Mouse (Mus musculus) liver, embryonic 11.5 days (tissue): ENCODE results near the gene Mapk14. TPM values are rescaled to one million over a fixed set of nuclear protein-coding genes. Genes with fewer than 3 reads are reported as not detected.
A peak's percentile ranks its signal among the peaks of the same experiment; 100 is the strongest.

Experiments used
- ATAC-seq: fragments of 200-750 bp; cut with Nextera tagmentation; replicated peaks from 2 replicates; pipeline ENCODE4 v1.8.0; 2017; ENCODE audit warnings: moderate number of reproducible peaks, mild to moderate bottlenecking, moderate TSS enrichment, moderate library complexity; ENCODE audit not compliant: low FRiP score
- DNase-seq: peaks from one replicate; pipeline ENCODE4 v3.0.0-alpha.2; 2017; ENCODE audit warnings: low spot score
- H3K27ac ChIP-seq: fragments of 300-500 bp; sonication (generic); 2 replicates; pipeline ENCODE4 v1.5.1; 2014; ENCODE audit warnings: mild to moderate bottlenecking, low read depth, low read length, control low read depth
- H3K27me3 ChIP-seq: fragments of 300-500 bp; sonication (generic); replicated peaks from 2 replicates; pipeline ENCODE4 v1.6.1; 2014; ENCODE audit warnings: low read length, mixed read lengths; ENCODE audit not compliant: control insufficient read depth, insufficient read depth
- H3K36me3 ChIP-seq: fragments of 300-500 bp; sonication (generic); 2 replicates; pipeline ENCODE4 v1.6.1; 2014; ENCODE audit warnings: mild to moderate bottlenecking, low read length, moderate library complexity, mixed read lengths; ENCODE audit not compliant: control insufficient read depth, insufficient read depth
- H3K4me1 ChIP-seq: fragments of 300-500 bp; sonication (generic); replicated peaks from 2 replicates; pipeline ENCODE4 v1.6.1; 2014; ENCODE audit warnings: low read length, mixed read lengths; ENCODE audit not compliant: control insufficient read depth, insufficient read depth
- H3K4me2 ChIP-seq: fragments of 300-500 bp; sonication (generic); 2 replicates; pipeline ENCODE4 v1.6.1; 2014; ENCODE audit warnings: mild to moderate bottlenecking, control low read depth, moderate library complexity
- H3K4me3 ChIP-seq: fragments of 300-500 bp; sonication (generic); 2 replicates; pipeline ENCODE4 v1.5.1; 2014; ENCODE audit warnings: low read depth, low read length, control low read depth
- H3K9ac ChIP-seq: fragments of 300-500 bp; sonication (generic); 2 replicates; pipeline ENCODE4 v1.6.1; 2014; ENCODE audit warnings: low read depth, low read length, control low read depth
- H3K9me3 ChIP-seq: fragments of 300-500 bp; sonication (generic); 2 replicates; pipeline ENCODE4 v1.6.1; 2016; ENCODE audit warnings: low read length, inconsistent platforms, mixed read lengths; ENCODE audit not compliant: control insufficient read depth
- WGBS: fragments of 180-500 bp; shearing (Covaris S2); extraction: QIAGEN DNeasy Blood & Tissue Kit; methylation state at CpG from one replicate; pipeline ENCODE4 v1.1.7; 2014; 5-methylcytosine and 5-hydroxymethylcytosine counted together
- polyA plus RNA-seq: library from polyadenylated mRNA; unstranded; fragments of >200 nt; fragmentation: Nextera tagmentation; extraction: Ambion mirVana; gene quantifications from 2 replicates; pipeline ENCODE4 v1.2.1, GENCODE M21; 2014

Mapk14 gene
- polyA plus RNA-seq = 58.5 and 64.6 TPM in 2 replicates

- peaks cover 42% of the 10 kb centered on the region for H3K4me1 ChIP-seq
- ATAC-seq (peak; percentile 91), DNase-seq (peak; percentile 100)
- under 1% methylated on average over 85 of the region's 86 CpGs for WGBS
- H3K27me3 ChIP-seq = no peaks in the 10 kb centered on the region
- peak within 1 kb of the TSS; percentile 96 for H3K4me2 ChIP-seq
- peak within 1 kb of the TSS; percentile 97 for H3K4me3 ChIP-seq
- peak within 1 kb of the TSS; percentile 85 for H3K9ac ChIP-seq
- H3K9me3 ChIP-seq = no peaks in the 10 kb centered on the region
- H3K27ac ChIP-seq = peak within 1 kb of the TSS; percentile 95
- H3K36me3 ChIP-seq = no peaks in the 10 kb centered on the region
Measured at GRCm38 (mm10) chr17:28690776-28691686, at the start of gene Mapk14. Gene Mapk14 (plus strand): TSS chr17:28691329.

- no peak overlapping the region for H3K9ac ChIP-seq
- H3K9me3 ChIP-seq = no peaks in the 10 kb centered on the region
- no peak for DNase-seq
- no peaks in the 10 kb centered on the region for H3K4me1 ChIP-seq
- no peaks in the 10 kb centered on the region for H3K27me3 ChIP-seq
- 33% methylated on average over 3 of the region's 3 CpGs for WGBS
- no peak for ATAC-seq
- H3K4me3 ChIP-seq = no peak overlapping the region
- no peak overlapping the region for H3K27ac ChIP-seq
- H3K36me3 ChIP-seq = no peaks in the 10 kb centered on the region
- no peak overlapping the region for H3K4me2 ChIP-seq
Measured at GRCm38 (mm10) chr17:28643697-28644096, 47.4 kb upstream of the Mapk14 start.

GRCm38 (mm10) chr17:28644112-28644511 is 47.0 kb upstream of the Mapk14 start:
- ATAC-seq = no peak
- H3K36me3 ChIP-seq = no peaks in the 10 kb centered on the region
- 40% methylated on average over 4 of the region's 4 CpGs for WGBS
- no peak overlapping the region for H3K4me2 ChIP-seq
- no peak for DNase-seq
- H3K27me3 ChIP-seq = no peaks in the 10 kb centered on the region
- no peak overlapping the region for H3K4me3 ChIP-seq
- no peaks in the 10 kb centered on the region for H3K9me3 ChIP-seq
- H3K27ac ChIP-seq = no peak overlapping the region
- no peaks in the 10 kb centered on the region for H3K4me1 ChIP-seq
- no peak overlapping the region for H3K9ac ChIP-seq

DNA sequence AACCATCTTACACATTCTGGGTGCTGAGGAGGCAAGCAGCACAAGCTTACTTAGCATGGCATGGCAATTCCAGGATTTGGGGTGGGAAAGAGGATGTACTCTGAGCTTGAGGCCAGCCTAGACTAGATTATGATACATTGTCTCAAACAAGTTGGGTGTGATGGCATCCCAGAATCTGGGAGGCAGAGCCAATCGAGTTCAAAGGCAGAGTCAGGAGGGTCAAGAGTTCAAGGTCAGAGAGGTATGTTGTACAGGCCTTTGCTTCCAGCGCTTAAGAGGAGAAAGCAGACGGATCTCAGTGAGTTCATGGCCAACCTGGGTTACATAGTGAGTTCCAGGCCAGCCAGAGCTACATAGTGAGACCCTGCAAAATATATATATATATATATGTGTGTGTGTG is 44.9 kb upstream of the Mapk14 start:
- no peak overlapping the region for H3K9ac ChIP-seq
- ATAC-seq = no peak
- DNase-seq = no peak
- no peaks in the 10 kb centered on the region for H3K36me3 ChIP-seq
- H3K4me3 ChIP-seq = no peak overlapping the region
- H3K27ac ChIP-seq = no peak overlapping the region
- H3K9me3 ChIP-seq = no peaks in the 10 kb centered on the region
- H3K4me2 ChIP-seq = no peak overlapping the region
- no peaks in the 10 kb centered on the region for H3K4me1 ChIP-seq
- no peaks in the 10 kb centered on the region for H3K27me3 ChIP-seq
- WGBS = 61% methylated on average over 3 of the region's 3 CpGs

- Histone ChIP-seq H3K4me2 (no peak overlapping the region), H3K9me3 (no peaks in the 10 kb centered on the region), H3K27me3 (no peaks in the 10 kb centered on the region), H3K9ac (no peak overlapping the region), H3K36me3 (no peaks in the 10 kb centered on the region), H3K4me1 (no peaks in the 10 kb centered on the region), H3K27ac (no peak overlapping the region), H3K4me3 (no peak overlapping the region)
- no peak for DNase-seq
- no peak for ATAC-seq
- WGBS = 43% methylated on average over 6 of the region's 6 CpGs
Measured at GRCm38 (mm10) chr17:28648607-28649370, 42.3 kb upstream of the Mapk14 start.

DNA sequence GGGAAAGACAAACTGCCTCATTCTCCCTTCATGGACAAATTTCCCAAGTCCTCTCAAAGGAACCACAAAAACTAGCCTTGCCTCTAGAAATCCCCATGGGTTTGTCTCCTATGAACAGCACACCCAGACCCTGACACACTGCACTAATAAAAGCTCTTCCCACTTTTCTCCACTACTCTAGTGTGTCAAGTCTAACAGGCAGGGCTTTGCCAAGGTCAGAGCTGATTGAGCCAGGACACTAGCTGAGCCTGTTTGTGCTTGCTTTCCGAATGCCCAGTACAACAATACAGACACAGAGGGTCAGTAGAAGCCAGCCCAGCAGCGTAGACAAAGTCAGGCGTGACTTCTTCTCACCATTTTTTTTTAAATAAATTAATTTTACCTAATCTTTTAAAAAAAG is 40.9 kb upstream of the Mapk14 start:
- Histone ChIP-seq H3K4me3 (no peak overlapping the region), H3K4me2 (no peak overlapping the region), H3K4me1 (no peaks in the 10 kb centered on the region), H3K9me3 (no peaks in the 10 kb centered on the region), H3K27ac (no peak overlapping the region), H3K9ac (no peak overlapping the region), H3K27me3 (no peaks in the 10 kb centered on the region), H3K36me3 (no peaks in the 10 kb centered on the region)
- no peak for ATAC-seq
- 73% methylated on average over 3 of the region's 3 CpGs for WGBS
- no peak for DNase-seq

DNA sequence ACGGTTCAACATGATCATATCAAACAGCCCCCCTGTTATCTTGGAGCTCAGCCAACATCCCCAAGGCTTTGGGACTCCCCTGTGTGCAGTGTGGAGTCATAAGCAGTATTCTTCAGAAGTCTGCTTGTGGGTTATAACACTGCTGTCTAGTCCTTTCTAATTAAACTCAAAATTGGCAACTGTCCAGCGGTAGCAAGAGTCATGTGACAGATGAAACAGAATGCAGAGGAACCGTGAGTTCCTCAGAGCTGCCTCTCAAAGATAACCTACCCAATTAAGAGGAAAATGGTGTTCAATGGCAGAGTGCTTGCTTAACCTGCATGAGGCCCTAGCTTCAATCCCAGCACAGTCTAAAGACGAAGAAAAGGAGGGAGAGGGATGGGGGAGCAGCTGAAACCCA is 33.2 kb upstream of the Mapk14 start:
- Histone ChIP-seq H3K4me1 (no peaks in the 10 kb centered on the region), H3K9ac (no peak overlapping the region), H3K9me3 (no peaks in the 10 kb centered on the region), H3K4me3 (no peak overlapping the region), H3K27me3 (no peaks in the 10 kb centered on the region), H3K4me2 (no peak overlapping the region), H3K27ac (no peak overlapping the region), H3K36me3 (no peaks in the 10 kb centered on the region)
- ATAC-seq (no peak), DNase-seq (no peak)
- 42% methylated on average over 4 of the region's 4 CpGs for WGBS

GRCm38 (mm10) chr17:28659564-28659963 is 31.6 kb upstream of the Mapk14 start:
- no peak for DNase-seq
- Histone ChIP-seq H3K27ac (no peak overlapping the region), H3K27me3 (no peaks in the 10 kb centered on the region), H3K9me3 (no peaks in the 10 kb centered on the region), H3K4me2 (no peak overlapping the region), H3K4me3 (no peak overlapping the region), H3K9ac (no peak overlapping the region), H3K4me1 (no peaks in the 10 kb centered on the region), H3K36me3 (no peaks in the 10 kb centered on the region)
- ATAC-seq = no peak
- 66% methylated on average over 6 of the region's 6 CpGs for WGBS
